Mouse (Mus musculus) heart, embryonic 11.5 days (tissue): Measurements from ENCODE around the gene Rnd1. TPM values are rescaled to one million over a fixed set of nuclear protein-coding genes. Genes with fewer than 3 reads are reported as not detected.
A peak's percentile ranks its signal among the peaks of the same experiment; 100 is the strongest.

Source experiments
- ATAC-seq: fragments of 200-750 bp; cut with Nextera tagmentation; replicated peaks from 2 replicates; pipeline ENCODE4 v1.8.0; 2017; ENCODE audit warnings: moderate library complexity; ENCODE audit not compliant: insufficient number of reproducible peaks, low FRiP score, low TSS enrichment
- H3K27ac ChIP-seq: fragments of 300-500 bp; sonication (generic); 2 replicates; pipeline ENCODE4 v1.5.1; 2014; ENCODE audit warnings: mild to moderate bottlenecking, low read depth, low read length
- H3K27me3 ChIP-seq: fragments of 300-500 bp; sonication (generic); 2 replicates; pipeline ENCODE4 v1.6.1; 2014; ENCODE audit warnings: mild to moderate bottlenecking, low read length, mixed read lengths; ENCODE audit not compliant: control insufficient read depth, insufficient read depth
- H3K36me3 ChIP-seq: fragments of 300-500 bp; sonication (generic); 2 replicates; pipeline ENCODE4 v1.6.1; 2014; ENCODE audit warnings: mild to moderate bottlenecking, low read length, moderate library complexity, mixed read lengths; ENCODE audit not compliant: control insufficient read depth, insufficient read depth
- H3K4me1 ChIP-seq: fragments of 300-500 bp; sonication (generic); 2 replicates; pipeline ENCODE4 v1.6.1; 2014; ENCODE audit warnings: low read length; ENCODE audit not compliant: control insufficient read depth, insufficient read depth
- H3K4me2 ChIP-seq: fragments of 300-500 bp; sonication (generic); 2 replicates; pipeline ENCODE4 v1.6.1; 2014; ENCODE audit warnings: mild to moderate bottlenecking, moderate library complexity
- H3K4me3 ChIP-seq: fragments of 300-500 bp; sonication (generic); 2 replicates; pipeline ENCODE4 v1.5.1; 2014; ENCODE audit warnings: low read depth, low read length
- H3K9ac ChIP-seq: fragments of 300-500 bp; sonication (generic); 2 replicates; pipeline ENCODE4 v1.6.1; 2014; ENCODE audit warnings: mild to moderate bottlenecking, low read depth, low read length, moderate library complexity
- H3K9me3 ChIP-seq: fragments of 300-500 bp; sonication (generic); replicated peaks from 2 replicates; pipeline ENCODE4 v1.6.1; 2016; ENCODE audit warnings: low read length; ENCODE audit not compliant: control insufficient read depth
- WGBS: fragments of 180-500 bp; shearing (Covaris S2); extraction: QIAGEN DNeasy Blood & Tissue Kit; methylation state at CpG from one replicate; pipeline ENCODE4 v1.1.7; 2014; ENCODE audit not compliant: insufficient replicate concordance; 5-methylcytosine and 5-hydroxymethylcytosine counted together
- polyA plus RNA-seq: library from polyadenylated mRNA; unstranded; fragments of >200 nt; fragmentation: Nextera tagmentation; extraction: Ambion mirVana; gene quantifications from 2 replicates; pipeline ENCODE4 v1.2.1, GENCODE M21; 2014

The Rnd1 gene
- polyA plus RNA-seq, result 1.2 and 1.6 TPM in 2 replicates

DNA sequence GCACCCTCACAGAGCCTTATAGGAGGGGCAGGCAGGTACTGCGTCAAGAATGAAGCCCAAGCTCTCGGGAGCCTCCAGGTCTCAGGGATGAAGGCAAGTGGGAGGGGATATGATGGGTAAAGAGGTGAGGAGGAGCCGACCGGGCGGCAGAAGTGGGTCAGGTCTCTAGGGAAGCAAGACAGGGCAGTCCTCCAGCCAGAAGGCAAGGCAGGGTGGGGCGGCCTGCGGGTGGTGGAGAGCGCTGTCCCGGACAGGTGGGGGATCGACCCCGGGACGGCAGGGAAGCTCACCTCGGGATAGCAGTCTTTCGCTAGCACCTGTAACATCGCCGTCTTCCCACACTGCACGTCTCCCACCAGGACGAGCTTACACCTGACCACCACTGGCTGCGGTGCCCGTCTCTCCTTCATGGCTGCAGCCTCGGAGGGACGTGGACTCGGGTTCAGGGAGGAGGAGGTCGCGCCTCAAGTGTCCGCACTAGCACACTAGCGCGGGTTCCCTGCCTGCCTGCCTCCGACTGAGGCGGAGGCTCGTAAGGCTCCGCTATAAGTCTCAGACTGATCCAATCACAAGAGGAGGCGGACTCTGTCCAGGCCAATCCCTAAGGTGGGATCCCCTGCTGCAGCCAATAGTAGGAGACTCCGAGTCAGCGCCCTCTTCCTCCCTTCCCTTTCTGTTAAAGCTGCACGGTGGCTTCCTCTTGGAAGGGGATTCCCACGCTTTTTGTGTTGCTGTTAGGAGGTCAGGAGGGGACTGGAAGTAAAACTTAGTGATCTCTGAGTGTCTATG is at the start of gene Rnd1:
Gene Rnd1, minus strand, starts transcription at position 522 of the 789 bp plus-strand sequence.
- Histone ChIP-seq H3K36me3 (no peaks in the 10 kb centered on the region), H3K4me3 (peak within 1 kb of the TSS; percentile 38), H3K9me3 (no peaks in the 10 kb centered on the region), H3K4me1 (peaks cover 25% of the 10 kb centered on the region), H3K27ac (no peak within 1 kb of the TSS), H3K9ac (peak within 1 kb of the TSS; percentile 30), H3K27me3 (peaks cover 36% of the 10 kb centered on the region), H3K4me2 (peak within 1 kb of the TSS; percentile 82)
- peak; percentile 91 for ATAC-seq
- whole genome bisulfite sequencing, result 0% methylated on average over 37 of the region's 37 CpGs

- Histone ChIP-seq H3K4me3 (peak overlapping the region; percentile 57), H3K36me3 (no peaks in the 10 kb centered on the region), H3K9ac (no peak overlapping the region; the same call in 1 of the 2 replicates), H3K27ac (no peak overlapping the region), H3K27me3 (peaks cover 9% of the 10 kb centered on the region), H3K4me2 (peak overlapping the region; percentile 100), H3K4me1 (peaks cover 7% of the 10 kb centered on the region), H3K9me3 (no peaks in the 10 kb centered on the region)
- WGBS, result 45% methylated on average over 7 of the region's 7 CpGs
- ATAC-seq, result no peak
These were observed 49.5 kb upstream of the Rnd1 start for GRCm38 (mm10) chr15:98726746-98727145.

DNA sequence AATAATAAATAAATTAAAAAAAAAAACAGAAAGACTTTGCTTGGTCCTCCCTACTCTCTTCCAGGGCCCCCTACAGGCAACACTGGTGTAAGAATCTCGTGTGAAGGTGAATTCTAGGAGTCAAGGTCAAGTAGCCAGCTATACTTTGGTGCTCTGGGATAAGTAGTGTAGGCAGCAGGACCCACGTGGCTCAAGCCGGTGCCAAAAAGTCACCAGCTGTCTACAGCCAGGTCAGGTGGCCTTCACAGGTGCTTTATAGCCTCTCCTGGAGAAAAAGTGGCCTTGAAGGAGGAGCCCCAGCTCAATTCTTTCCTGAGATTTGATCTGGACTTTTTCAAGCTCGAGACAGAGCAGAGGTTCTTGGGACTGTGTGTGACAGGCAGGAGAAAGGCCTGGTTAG is 48.8 kb upstream of the Rnd1 start:
- Histone ChIP-seq H3K9me3 (no peaks in the 10 kb centered on the region), H3K4me1 (peaks cover 7% of the 10 kb centered on the region), H3K36me3 (no peaks in the 10 kb centered on the region), H3K4me2 (no peak overlapping the region), H3K9ac (no peak overlapping the region), H3K4me3 (no peak overlapping the region), H3K27ac (no peak overlapping the region), H3K27me3 (peaks cover 13% of the 10 kb centered on the region)
- no peak for ATAC-seq
- WGBS, result 71% methylated on average over 4 of the region's 4 CpGs

DNA sequence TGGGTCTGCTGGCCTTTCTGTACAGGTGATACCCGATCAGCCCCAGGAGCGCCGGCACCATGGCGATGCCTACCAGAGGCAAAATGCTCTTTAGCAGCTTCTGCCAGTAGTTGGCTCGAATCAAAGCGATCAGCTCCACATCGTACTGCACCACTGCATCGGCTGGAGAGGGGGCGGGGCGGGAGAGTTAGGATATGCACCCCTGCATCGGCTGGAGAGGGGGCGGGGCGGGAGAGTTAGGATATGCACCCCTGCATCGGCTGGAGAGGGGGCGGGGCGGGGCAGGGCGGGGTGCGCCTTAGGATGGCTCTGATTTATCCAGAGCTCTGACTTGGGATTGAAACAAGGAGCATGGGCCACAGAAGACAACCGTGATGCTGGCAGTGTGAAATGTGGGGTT is 47.2 kb upstream of the Rnd1 start:
- Histone ChIP-seq H3K27me3 (peaks cover 10% of the 10 kb centered on the region), H3K27ac (no peak overlapping the region), H3K9me3 (no peaks in the 10 kb centered on the region), H3K4me1 (peaks cover 7% of the 10 kb centered on the region), H3K4me2 (peak overlapping the region; percentile 14; the same call in 1 of the 2 replicates), H3K36me3 (no peaks in the 10 kb centered on the region), H3K9ac (no peak overlapping the region), H3K4me3 (no peak overlapping the region)
- 24% methylated on average over 19 of the region's 19 CpGs for WGBS
- no peak for ATAC-seq

DNA sequence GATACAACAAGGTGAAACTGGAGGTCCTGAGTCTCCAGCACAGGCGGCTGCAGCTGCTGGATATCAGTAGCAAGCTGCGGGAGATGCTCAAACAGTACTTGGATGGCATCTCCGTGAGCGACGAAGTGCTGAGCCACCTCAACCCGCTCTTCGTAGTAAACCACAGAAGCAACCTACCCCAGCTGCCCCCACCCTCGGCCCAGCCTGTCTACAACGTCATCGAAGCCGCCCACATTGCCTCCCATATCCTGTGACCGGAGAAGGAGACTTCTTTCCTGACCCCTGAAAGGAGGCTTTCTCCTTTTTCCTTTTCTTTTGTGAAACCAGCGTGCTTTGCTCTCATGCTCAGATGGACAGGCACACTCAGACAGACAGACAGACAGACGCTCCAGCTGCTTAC is 45.6 kb upstream of the Rnd1 start:
- Histone ChIP-seq H3K27ac (no peak overlapping the region), H3K4me1 (peaks cover 5% of the 10 kb centered on the region), H3K4me3 (no peak overlapping the region), H3K9ac (no peak overlapping the region), H3K4me2 (peak overlapping the region; percentile 23), H3K9me3 (no peaks in the 10 kb centered on the region), H3K36me3 (no peaks in the 10 kb centered on the region), H3K27me3 (peaks cover 10% of the 10 kb centered on the region)
- WGBS, result 41% methylated on average over 14 of the region's 14 CpGs
- no peak for ATAC-seq

GRCm38 (mm10) chr15:98722191-98722590 is 44.9 kb upstream of the Rnd1 start:
- Histone ChIP-seq H3K4me3 (no peak overlapping the region), H3K36me3 (no peaks in the 10 kb centered on the region), H3K9ac (no peak overlapping the region), H3K4me1 (peaks cover 5% of the 10 kb centered on the region), H3K27me3 (peaks cover 10% of the 10 kb centered on the region), H3K9me3 (no peaks in the 10 kb centered on the region), H3K4me2 (no peak overlapping the region), H3K27ac (no peak overlapping the region)
- ATAC-seq, result no peak
- WGBS, result 74% methylated on average over 8 of the region's 8 CpGs

GRCm38 (mm10) chr15:98717301-98717700 is 40.0 kb upstream of the Rnd1 start:
- no peak overlapping the region for H3K27ac ChIP-seq
- H3K4me2 ChIP-seq, result no peak overlapping the region
- no peak overlapping the region for H3K4me3 ChIP-seq
- no peaks in the 10 kb centered on the region for H3K9me3 ChIP-seq
- peaks cover 4% of the 10 kb centered on the region; the same call in 1 of the 2 replicates for H3K27me3 ChIP-seq
- no peaks in the 10 kb centered on the region for H3K4me1 ChIP-seq
- no peaks in the 10 kb centered on the region for H3K36me3 ChIP-seq
- no peak overlapping the region for H3K9ac ChIP-seq
- 52% methylated on average over 16 of the region's 16 CpGs for WGBS
- ATAC-seq, result no peak

GRCm38 (mm10) chr15:98714230-98714652 is 37.0 kb upstream of the Rnd1 start:
- Histone ChIP-seq H3K9me3 (no peaks in the 10 kb centered on the region), H3K4me2 (no peak overlapping the region), H3K9ac (no peak overlapping the region), H3K4me3 (no peak overlapping the region), H3K4me1 (no peaks in the 10 kb centered on the region), H3K27me3 (no peaks in the 10 kb centered on the region), H3K36me3 (no peaks in the 10 kb centered on the region), H3K27ac (no peak overlapping the region)
- 62% methylated on average over 5 of the region's 5 CpGs for WGBS
- ATAC-seq, result no peak

DNA sequence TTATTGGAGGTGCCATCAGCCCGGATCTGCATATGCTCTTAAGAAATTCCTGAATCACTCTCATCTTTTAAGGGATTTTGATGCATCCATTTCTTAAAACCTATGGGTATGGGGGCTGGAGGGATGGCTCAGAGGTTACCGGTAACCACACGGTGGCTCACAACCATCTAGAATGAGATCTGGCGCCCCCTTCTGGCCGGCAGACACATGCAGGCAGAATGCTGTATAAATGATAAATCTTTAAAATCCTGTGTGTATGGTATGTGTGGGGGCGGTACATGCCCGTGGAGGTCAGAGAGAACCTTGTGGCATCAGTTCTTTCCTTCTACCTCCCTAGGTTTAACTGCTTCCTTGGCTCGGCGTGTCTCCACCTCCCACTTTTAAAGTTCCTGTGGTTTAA is 33.2 kb upstream of the Rnd1 start:
- ATAC-seq, result no peak
- 14% methylated on average over 9 of the region's 9 CpGs for WGBS

More for the DNA sequence above, 33.2 kb upstream of the Rnd1 start:
- H3K4me2 ChIP-seq, result no peak overlapping the region
- no peaks in the 10 kb centered on the region for H3K36me3 ChIP-seq
- no peaks in the 10 kb centered on the region; the same call in 1 of the 2 replicates for H3K4me1 ChIP-seq
- H3K9ac ChIP-seq, result no peak overlapping the region
- H3K27me3 ChIP-seq, result peaks cover 4% of the 10 kb centered on the region; the same call in 1 of the 2 replicates
- no peak overlapping the region for H3K27ac ChIP-seq
- no peak overlapping the region for H3K4me3 ChIP-seq
- H3K9me3 ChIP-seq, result no peaks in the 10 kb centered on the region
